Mouse (Mus musculus): ENCODE measurements at regions not wholly inside any gene's neighbourhood (a gene's known extent, or its start where the extent isn't known, plus 50 kb on each side); places are given as distances from the start of the nearest gene placed in this dataset.

- no peak for TF ChIP-seq EP300 (IDR thresholded peaks at IDR 0.05; ENCODE audit: low read depth)
- no peak for TF ChIP-seq CTCF (IDR thresholded peaks at IDR 0.05; ENCODE audit: low read depth)
- no peaks in the 10 kb centered on the region for H3K36me3 ChIP-seq (replicated peaks; ENCODE audit: control insufficient read depth, insufficient read depth, low read depth)
- no peak overlapping the region for H3K4me3 ChIP-seq (ENCODE audit: insufficient read depth in 1 of 2, low read depth in 2 of 2, low read length in 2 of 2)
- no peaks in the 10 kb centered on the region for H3K4me1 ChIP-seq (replicated peaks; ENCODE audit: control insufficient read depth in 2 of 2, insufficient read depth in 2 of 2, low read length in 1 of 2)
- ATAC-seq (ENCODE audit: insufficient read depth) (no peak), DNase-seq (ENCODE audit: low read depth in 3 of 3, low spot score in 3 of 3) (no peak)
- no peak overlapping the region for H3K27ac ChIP-seq
- no peaks in the 10 kb centered on the region for H3K27me3 ChIP-seq (ENCODE audit: control insufficient read depth, insufficient read depth, low read length)
- no peak overlapping the region for H3K4me2 ChIP-seq (ENCODE audit: low read depth)
- H3K9ac ChIP-seq (replicated peaks): no peak overlapping the region
- WGBS (ENCODE audit: insufficient replicate concordance): 66% methylated on average over 4 of the region's 4 CpGs
- H3K9me3 ChIP-seq (ENCODE audit: control insufficient read depth, low read length): no peaks in the 10 kb centered on the region
Measured at GRCm38 (mm10) chr3:50842216-50842615, 382.0 kb upstream of the Noct start.

- no peak overlapping the region for H3K4me2 ChIP-seq (ENCODE audit: low read depth)
- H3K4me3 ChIP-seq (ENCODE audit: insufficient read depth in 1 of 2, low read depth in 2 of 2, low read length in 2 of 2): no peak overlapping the region
- ATAC-seq (ENCODE audit: insufficient read depth) (no peak), DNase-seq (ENCODE audit: low read depth in 3 of 3, low spot score in 3 of 3) (no peak)
- H3K27ac ChIP-seq: no peak overlapping the region
- H3K36me3 ChIP-seq (replicated peaks; ENCODE audit: control insufficient read depth, insufficient read depth, low read depth): no peaks in the 10 kb centered on the region
- TF ChIP-seq CTCF (IDR thresholded peaks at IDR 0.05; ENCODE audit: low read depth) (no peak), EP300 (IDR thresholded peaks at IDR 0.05; ENCODE audit: low read depth) (no peak)
- whole genome bisulfite sequencing (ENCODE audit: insufficient replicate concordance): 62% methylated on average over 8 of the region's 8 CpGs
- H3K27me3 ChIP-seq (ENCODE audit: control insufficient read depth, insufficient read depth, low read length): no peaks in the 10 kb centered on the region
- H3K4me1 ChIP-seq (replicated peaks; ENCODE audit: control insufficient read depth in 2 of 2, insufficient read depth in 2 of 2, low read length in 1 of 2): no peaks in the 10 kb centered on the region
- H3K9ac ChIP-seq (replicated peaks): no peak overlapping the region
- no peaks in the 10 kb centered on the region for H3K9me3 ChIP-seq (ENCODE audit: control insufficient read depth, low read length)
Measured at GRCm38 (mm10) chr3:50844835-50845301, 379.4 kb upstream of the Noct start.

- H3K36me3 ChIP-seq (replicated peaks; ENCODE audit: control insufficient read depth, insufficient read depth, low read depth): no peaks in the 10 kb centered on the region
- no peak overlapping the region for H3K4me2 ChIP-seq (ENCODE audit: low read depth)
- TF ChIP-seq CTCF (IDR thresholded peaks at IDR 0.05; ENCODE audit: low read depth): no peak
- no peak for TF ChIP-seq EP300 (IDR thresholded peaks at IDR 0.05; ENCODE audit: low read depth)
- H3K27ac ChIP-seq: no peak overlapping the region
- 56% methylated on average over 2 of the region's 2 CpGs for WGBS (ENCODE audit: insufficient replicate concordance)
- DNase-seq (ENCODE audit: low read depth in 3 of 3, low spot score in 3 of 3) (no peak), ATAC-seq (ENCODE audit: insufficient read depth) (no peak)
- H3K9ac ChIP-seq (replicated peaks): no peak overlapping the region
- H3K27me3 ChIP-seq (ENCODE audit: control insufficient read depth, insufficient read depth, low read length): no peaks in the 10 kb centered on the region
- H3K4me3 ChIP-seq (ENCODE audit: insufficient read depth in 1 of 2, low read depth in 2 of 2, low read length in 2 of 2): no peak overlapping the region
- H3K4me1 ChIP-seq (replicated peaks; ENCODE audit: control insufficient read depth in 2 of 2, insufficient read depth in 2 of 2, low read length in 1 of 2): no peaks in the 10 kb centered on the region
- no peaks in the 10 kb centered on the region for H3K9me3 ChIP-seq (ENCODE audit: control insufficient read depth, low read length)
Measured at GRCm38 (mm10) chr3:50845311-50845710, 378.9 kb upstream of the Noct start.

GRCm38 (mm10) chr3:50848528-50848927, 375.7 kb upstream of the Noct start:
- TF ChIP-seq CTCF (IDR thresholded peaks at IDR 0.05; ENCODE audit: low read depth) (no peak), EP300 (IDR thresholded peaks at IDR 0.05; ENCODE audit: low read depth) (no peak)
- H3K9me3 ChIP-seq (ENCODE audit: control insufficient read depth, low read length): no peaks in the 10 kb centered on the region
- no peak overlapping the region for H3K27ac ChIP-seq
- no peak overlapping the region for H3K4me3 ChIP-seq (ENCODE audit: insufficient read depth in 1 of 2, low read depth in 2 of 2, low read length in 2 of 2)
- no peaks in the 10 kb centered on the region for H3K36me3 ChIP-seq (replicated peaks; ENCODE audit: control insufficient read depth, insufficient read depth, low read depth)
- no peaks in the 10 kb centered on the region for H3K4me1 ChIP-seq (replicated peaks; ENCODE audit: control insufficient read depth in 2 of 2, insufficient read depth in 2 of 2, low read length in 1 of 2)
- ATAC-seq (ENCODE audit: insufficient read depth) (no peak), DNase-seq (ENCODE audit: low read depth in 3 of 3, low spot score in 3 of 3) (no peak)
- 62% methylated on average over 3 of the region's 3 CpGs for WGBS (ENCODE audit: insufficient replicate concordance)
- H3K9ac ChIP-seq (replicated peaks): no peak overlapping the region
- no peaks in the 10 kb centered on the region for H3K27me3 ChIP-seq (ENCODE audit: control insufficient read depth, insufficient read depth, low read length)
- H3K4me2 ChIP-seq (ENCODE audit: low read depth): no peak overlapping the region

- no peak overlapping the region for H3K4me3 ChIP-seq (ENCODE audit: insufficient read depth in 1 of 2, low read depth in 2 of 2, low read length in 2 of 2)
- WGBS (ENCODE audit: insufficient replicate concordance): 60% methylated on average over 5 of the region's 5 CpGs
- ATAC-seq (ENCODE audit: insufficient read depth): no peak
- H3K27ac ChIP-seq: no peak overlapping the region
- H3K9ac ChIP-seq (replicated peaks): no peak overlapping the region
- no peaks in the 10 kb centered on the region for H3K9me3 ChIP-seq (ENCODE audit: control insufficient read depth, low read length)
- no peaks in the 10 kb centered on the region for H3K27me3 ChIP-seq (ENCODE audit: control insufficient read depth, insufficient read depth, low read length)
- no peaks in the 10 kb centered on the region for H3K4me1 ChIP-seq (replicated peaks; ENCODE audit: control insufficient read depth in 2 of 2, insufficient read depth in 2 of 2, low read length in 1 of 2)
- DNase-seq (ENCODE audit: low read depth in 3 of 3, low spot score in 3 of 3): no peak
- no peaks in the 10 kb centered on the region for H3K36me3 ChIP-seq (replicated peaks; ENCODE audit: control insufficient read depth, insufficient read depth, low read depth)
- H3K4me2 ChIP-seq (ENCODE audit: low read depth): no peak overlapping the region
- TF ChIP-seq EP300 (IDR thresholded peaks at IDR 0.05; ENCODE audit: low read depth) (no peak), CTCF (IDR thresholded peaks at IDR 0.05; ENCODE audit: low read depth) (no peak)
Measured at GRCm38 (mm10) chr3:50851083-50851637, 373.1 kb upstream of the Noct start.

All from liver, embryonic 14.5 days (tissue).